Mouse (Mus musculus) spleen, adult 2 months (tissue): Measurements from ENCODE around the gene Rell1. TPM values are rescaled to one million over a fixed set of nuclear protein-coding genes. Genes with fewer than 3 reads are reported as not detected.

Experiments used
- DNase-seq, 2 experiments: peaks; one replicate each; pipeline versions ENCODE4 v3.0.0 to v3.0.0-alpha.2; 2012 to 2021; ENCODE audit warnings: low spot score in 2 of 2, low read depth in 1 of 2
- H3K27ac ChIP-seq: fragments of 200-500 bp; 2 replicates; pipeline ENCODE4 v1.5.1; 2012; ENCODE audit warnings: low read length, inconsistent platforms; ENCODE audit not compliant: insufficient read depth
- H3K27me3 ChIP-seq: fragments of 200-500 bp; 2 replicates; pipeline ENCODE4 v1.6.1; 2012; ENCODE audit warnings: mild to moderate bottlenecking, moderate library complexity, low read length, inconsistent platforms; ENCODE audit not compliant: control insufficient read depth, insufficient read depth
- H3K36me3 ChIP-seq: fragments of 200-500 bp; 2 replicates; pipeline ENCODE4 v1.6.1; 2012; ENCODE audit warnings: mild to moderate bottlenecking, low read length, inconsistent platforms; ENCODE audit not compliant: control insufficient read depth, insufficient read depth
- H3K4me1 ChIP-seq: fragments of 200-500 bp; 2 replicates; pipeline ENCODE4 v1.6.1; 2011; ENCODE audit warnings: inconsistent platforms; ENCODE audit not compliant: control insufficient read depth, insufficient read depth, insufficient read length
- H3K4me3 ChIP-seq: fragments of 200-500 bp; 2 replicates; pipeline ENCODE4 v1.5.1; 2011; ENCODE audit warnings: mild to moderate bottlenecking, inconsistent platforms; ENCODE audit not compliant: insufficient read depth, insufficient read length; ENCODE audit errors: extremely low read depth
- CTCF ChIP-seq: fragments of 200-500 bp; IDR thresholded peaks from 2 replicates; pipeline ENCODE4 v1.5.1; 2011; ENCODE audit warnings: mild to moderate bottlenecking, inconsistent platforms; ENCODE audit not compliant: insufficient read depth, insufficient read length, insufficient replicate concordance; ENCODE audit errors: extremely low read depth
- POLR2A ChIP-seq: fragments of 200-500 bp; IDR thresholded peaks from 2 replicates; pipeline ENCODE4 v1.6.1; 2011; ENCODE audit warnings: low read depth, low read length, inconsistent platforms
- WGBS: fragments of 180-500 bp; shearing (Covaris S2); methylation state at CpG from one replicate; pipeline ENCODE4 v1.1.7; 2018; 5-methylcytosine and 5-hydroxymethylcytosine counted together
- polyA plus RNA-seq: library from polyadenylated mRNA; depleted of rRNA; stranded (reverse); fragments of >200 nt; gene quantifications from 2 replicates; pipeline ENCODE4 v1.2.3, GENCODE M21; 2012

Gene Rell1
- polyA plus RNA-seq, 1 experiment = 5.1 TPM

- no peak overlapping the region for H3K27ac ChIP-seq
- no peaks in the 10 kb centered on the region for H3K36me3 ChIP-seq
- no peak for DNase-seq
- H3K4me1 ChIP-seq = peaks cover 21% of the 10 kb centered on the region
- no peak for TF ChIP-seq CTCF
- no peak for TF ChIP-seq POLR2A
- no peak overlapping the region for H3K4me3 ChIP-seq
- 80% methylated on average over 1 of the region's 1 CpGs for WGBS
- H3K27me3 ChIP-seq = no peaks in the 10 kb centered on the region
Observed at GRCm38 (mm10) chr5:63965946-63966345, 2.8 kb downstream of the Rell1 start.

GRCm38 (mm10) chr5:63964576-63964975 lies 4.1 kb downstream of the Rell1 start:
- no peak overlapping the region for H3K27ac ChIP-seq
- H3K36me3 ChIP-seq = no peaks in the 10 kb centered on the region
- no peak for DNase-seq
- 70% methylated on average over 8 of the region's 8 CpGs for WGBS
- H3K4me1 ChIP-seq = peaks cover 12% of the 10 kb centered on the region
- H3K4me3 ChIP-seq = no peak overlapping the region
- TF ChIP-seq POLR2A = no peak
- H3K27me3 ChIP-seq = no peaks in the 10 kb centered on the region

GRCm38 (mm10) chr5:63961726-63962125 lies 7.0 kb downstream of the Rell1 start:
- 75% methylated on average over 10 of the region's 10 CpGs for WGBS
- no peak overlapping the region for H3K27ac ChIP-seq
- no peak overlapping the region for H3K4me3 ChIP-seq
- H3K4me1 ChIP-seq = peaks cover 10% of the 10 kb centered on the region; the same call in 1 of the 2 replicates
- DNase-seq = no peak
- no peaks in the 10 kb centered on the region for H3K27me3 ChIP-seq
- H3K36me3 ChIP-seq = no peaks in the 10 kb centered on the region
- TF ChIP-seq CTCF (no peak), POLR2A (no peak)

- H3K4me3 ChIP-seq = no peak overlapping the region
- 92% methylated on average over 10 of the region's 10 CpGs for WGBS
- no peak for TF ChIP-seq POLR2A
- TF ChIP-seq CTCF = no peak
- DNase-seq = no peak
- no peak overlapping the region for H3K27ac ChIP-seq
- peaks cover 6% of the 10 kb centered on the region; the same call in 1 of the 2 replicates for H3K4me1 ChIP-seq
- H3K27me3 ChIP-seq = no peaks in the 10 kb centered on the region
- H3K36me3 ChIP-seq = no peaks in the 10 kb centered on the region
Observed at GRCm38 (mm10) chr5:63960565-63960964, 8.1 kb downstream of the Rell1 start.

- Histone ChIP-seq H3K27me3 (no peaks in the 10 kb centered on the region), H3K36me3 (no peaks in the 10 kb centered on the region), H3K4me1 (peaks cover 6% of the 10 kb centered on the region; the same call in 1 of the 2 replicates), H3K27ac (no peak overlapping the region), H3K4me3 (no peak overlapping the region)
- DNase-seq = no peak
- WGBS = 84% methylated on average over 18 of the region's 18 CpGs
- TF ChIP-seq CTCF (no peak), POLR2A (no peak)
Observed at GRCm38 (mm10) chr5:63958963-63959708, 9.6 kb downstream of the Rell1 start.

GRCm38 (mm10) chr5:63957607-63958006 lies 11.1 kb downstream of the Rell1 start:
- Histone ChIP-seq H3K27ac (no peak overlapping the region), H3K4me3 (no peak overlapping the region), H3K36me3 (no peaks in the 10 kb centered on the region), H3K4me1 (peaks cover 6% of the 10 kb centered on the region; the same call in 1 of the 2 replicates), H3K27me3 (no peaks in the 10 kb centered on the region)
- WGBS = 69% methylated on average over 8 of the region's 8 CpGs
- no peak for DNase-seq
- TF ChIP-seq CTCF (no peak), POLR2A (no peak)

GRCm38 (mm10) chr5:63956411-63956810 lies 12.3 kb downstream of the Rell1 start:
- Histone ChIP-seq H3K27me3 (no peaks in the 10 kb centered on the region), H3K4me3 (no peak overlapping the region), H3K27ac (no peak overlapping the region), H3K4me1 (peaks cover 6% of the 10 kb centered on the region; the same call in 1 of the 2 replicates), H3K36me3 (no peaks in the 10 kb centered on the region)
- no peak for DNase-seq
- WGBS = 90% methylated on average over 11 of the region's 11 CpGs
- TF ChIP-seq POLR2A (no peak), CTCF (no peak)
